Mouse (Mus musculus) gastrocnemius, adult 18-20 months (tissue): Measurements from ENCODE around the gene Ankrd54. TPM values are rescaled to one million over a fixed set of nuclear protein-coding genes. Genes with fewer than 3 reads are reported as not detected.
"Not testable (repeated sequence)": the region's sequence is repeated elsewhere in the genome, so short reads cannot be mapped to it uniquely, and the experiment has no call there.

Experiments
- DNase-seq: peaks from one replicate; pipeline ENCODE4 v3.0.0; 2021; ENCODE audit warnings: low spot score
- total RNA-seq, 2 experiments: library from RNA; stranded (reverse); gene quantifications; 2 replicates each; pipeline ENCODE4 v1.2.3; 2021

The Ankrd54 gene
- total RNA-seq, 2 experiments from 2014 or later = 4.1 to 4.5 TPM

DNA sequence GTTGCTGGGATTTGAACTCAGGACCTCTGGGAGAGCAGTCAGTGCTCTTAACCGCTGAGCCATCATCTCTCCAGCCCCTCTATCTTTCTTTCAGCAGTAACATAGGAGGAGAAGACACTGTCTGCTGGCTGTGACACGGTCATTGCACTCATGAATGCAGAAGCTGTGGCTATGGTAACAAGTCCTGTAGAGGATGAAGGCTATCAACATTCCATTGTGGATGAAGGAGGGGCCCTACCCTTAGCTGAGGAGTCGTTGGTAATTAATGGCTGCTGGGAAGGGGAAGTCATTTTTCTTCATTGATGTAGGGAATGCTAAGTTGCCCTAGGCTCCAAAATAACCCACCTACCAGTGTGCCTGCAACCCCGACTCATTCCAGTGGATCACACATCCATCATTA is 44.5 kb downstream of the Ankrd54 start:
- DNase-seq = no peak

DNA sequence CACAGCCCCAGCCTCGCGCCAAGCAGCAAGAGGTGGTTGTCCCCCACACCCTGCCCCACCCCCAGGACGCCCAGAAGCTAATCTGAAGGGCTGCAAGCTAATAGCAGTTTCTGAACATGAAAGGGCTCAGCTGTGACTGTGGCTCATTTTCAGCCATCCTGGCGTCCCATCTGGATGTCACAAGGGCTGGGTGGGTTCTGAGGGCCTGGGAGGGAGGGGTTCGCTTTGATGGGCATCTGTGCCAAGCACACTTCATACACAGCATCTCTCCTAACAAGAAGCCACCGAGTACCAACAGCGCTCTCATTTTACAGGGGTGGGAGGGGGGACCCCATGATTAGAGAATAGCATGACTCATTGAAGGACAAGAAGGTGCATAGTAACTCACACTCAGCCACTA is 49.3 kb downstream of the Ankrd54 start:
- DNase-seq = no peak

DNA sequence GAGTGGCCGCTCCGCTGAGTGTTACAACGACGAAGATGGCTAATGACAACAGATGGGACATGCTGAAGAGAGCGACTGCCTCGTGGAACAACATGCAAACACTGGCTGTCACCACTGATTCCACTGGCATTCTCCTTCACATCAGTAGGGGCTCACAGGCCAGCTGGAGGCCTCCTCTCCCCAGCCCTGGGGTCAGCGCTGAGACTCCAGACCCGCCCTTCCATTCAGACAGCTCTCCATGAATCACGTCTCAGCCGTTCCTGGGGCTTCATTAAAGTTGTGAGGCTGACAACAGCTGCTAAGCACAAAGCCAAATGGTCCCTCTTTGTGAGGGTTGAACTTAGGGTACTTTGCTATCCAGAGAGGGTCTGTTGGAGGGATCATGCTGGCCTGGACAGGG is 51.1 kb downstream of the Ankrd54 start:
- DNase-seq = no peak

DNA sequence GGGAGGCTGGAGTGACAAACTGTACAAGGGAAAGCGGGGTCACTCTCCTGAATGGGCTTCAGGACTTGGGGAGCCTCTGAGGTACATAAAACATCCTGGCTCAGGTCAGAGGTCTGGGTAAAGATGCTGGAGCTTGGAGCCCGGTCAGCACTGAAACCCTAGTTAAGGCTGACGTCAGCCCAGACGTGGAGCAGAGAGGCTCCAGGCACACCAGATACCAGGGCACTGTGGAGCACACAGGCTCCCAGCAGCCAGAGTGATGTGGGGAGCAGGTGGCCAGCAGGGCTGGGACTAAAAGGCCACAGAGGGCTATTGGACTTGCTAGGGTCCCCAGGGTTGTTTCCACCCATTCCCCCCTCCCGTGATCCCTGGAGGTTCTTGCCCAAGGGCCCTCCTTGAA is 53.0 kb downstream of the Ankrd54 start:
- no peak for DNase-seq

DNA sequence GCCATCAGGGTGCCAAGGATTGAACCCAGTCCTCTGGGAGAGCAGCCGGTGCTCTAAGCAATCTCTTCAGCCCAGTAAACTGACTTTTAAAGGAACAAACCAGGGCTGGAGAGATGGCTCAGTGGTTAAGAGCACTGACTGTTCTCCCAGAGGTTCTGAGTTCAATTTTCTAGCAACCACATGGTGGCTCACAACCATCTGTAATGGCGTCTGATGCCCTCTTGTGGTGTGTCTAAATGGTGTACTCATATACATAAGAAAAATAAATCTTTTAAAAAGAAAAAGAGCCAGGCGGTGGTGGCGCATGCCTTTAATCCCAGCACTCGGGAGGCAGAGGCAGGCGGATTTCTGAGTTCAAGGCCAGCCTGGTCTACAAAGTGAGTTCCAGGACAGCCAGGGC is 54.9 kb downstream of the Ankrd54 start:
- not testable (repeated sequence) for DNase-seq

DNA sequence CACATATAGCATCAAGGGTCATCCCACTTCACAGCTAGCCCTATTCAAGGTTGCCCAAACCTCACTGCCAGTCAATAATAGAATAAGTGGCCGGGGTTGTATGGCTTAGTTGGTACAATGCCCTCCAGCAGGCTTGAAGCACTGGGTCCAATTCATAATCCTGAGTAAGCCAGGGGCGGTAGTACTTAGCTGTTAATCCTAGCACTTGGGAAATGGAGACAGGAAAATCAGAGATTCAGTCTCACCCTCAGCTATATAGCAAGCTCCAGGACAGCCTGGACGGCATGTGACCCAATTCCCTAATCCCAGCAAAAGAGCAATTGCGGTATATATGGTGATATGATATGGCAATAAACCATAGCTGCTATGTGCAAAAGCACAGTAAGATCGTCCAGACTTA is 55.6 kb downstream of the Ankrd54 start:
- no peak for DNase-seq

DNA sequence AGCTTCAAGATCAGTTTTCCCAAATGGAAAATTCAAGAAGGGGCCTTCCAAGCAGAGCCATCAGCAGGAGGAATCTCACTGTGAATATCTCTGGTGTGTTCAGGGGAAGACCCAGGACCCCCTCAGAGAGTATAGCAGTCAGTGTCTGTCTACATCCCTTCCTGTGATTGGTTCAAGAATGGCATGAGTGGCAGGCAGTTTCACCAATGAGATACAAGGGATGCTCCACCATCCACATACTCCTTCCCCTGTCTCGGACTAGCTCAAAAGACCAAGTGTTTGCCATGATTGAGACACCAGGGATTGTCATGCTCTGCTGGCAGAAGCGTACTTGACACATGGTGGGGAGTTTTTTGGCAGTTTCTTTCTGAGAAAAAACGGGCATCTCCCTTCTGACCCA is 56.1 kb downstream of the Ankrd54 start:
- no peak for DNase-seq

DNA sequence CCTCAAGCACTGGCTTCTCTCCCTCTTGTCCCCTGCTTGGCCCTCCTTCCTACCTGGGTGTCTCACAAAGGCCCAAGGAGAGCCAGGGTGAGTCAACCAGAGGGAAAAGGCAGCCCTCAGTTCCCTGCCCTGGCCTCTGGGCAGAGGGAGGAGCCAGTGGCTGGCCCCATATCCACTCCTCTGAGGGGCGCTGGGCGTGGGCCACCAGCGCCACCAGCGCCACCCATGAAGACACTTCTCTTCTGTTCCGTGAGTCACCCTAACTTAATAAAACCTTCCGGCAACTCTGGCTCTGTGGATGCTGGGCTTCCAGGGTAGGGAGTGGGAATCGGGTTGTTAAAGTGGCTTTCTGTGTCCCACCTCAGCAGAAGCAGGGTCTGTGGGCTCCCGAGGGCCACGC is 57.1 kb downstream of the Ankrd54 start:
- DNase-seq = no peak

Other genes with a start within 250 kb of the Ankrd54 start
- gene Cdc42ep1, start 220.3 kb downstream of the Ankrd54 start, total RNA-seq = 1 to 10 TPM; 5.2 to 9.5 TPM
- gene Lgals2, start 207.4 kb downstream of the Ankrd54 start, total RNA-seq = not detected
- gene Gga1, start 185.7 kb downstream of the Ankrd54 start, total RNA-seq = 10 to 100 TPM; 42.8 to 46.6 TPM
- not detected for gene Gm49510, start 163.2 kb downstream of the Ankrd54 start, total RNA-seq
- gene Sh3bp1, start 163.1 kb downstream of the Ankrd54 start, total RNA-seq = 1 to 10 TPM; 1.0 to 1.9 TPM
- gene Pdxp, start 149.0 kb downstream of the Ankrd54 start, total RNA-seq = 1 to 10 TPM; 1.3 to 1.9 TPM
- 100 to 1,000 TPM; 229 to 364 TPM for gene Lgals1, start 136.2 kb downstream of the Ankrd54 start, total RNA-seq
- gene Nol12, start 128.0 kb downstream of the Ankrd54 start, total RNA-seq = 10 to 100 TPM; 26.4 to 29.1 TPM
- 10 to 100 TPM; 38.8 to 40.7 TPM for gene Triobp, start 115.2 kb downstream of the Ankrd54 start, total RNA-seq
- 10 to 100 TPM; 74.4 to 86.9 TPM for gene H1f0, start 34.4 kb downstream of the Ankrd54 start, total RNA-seq
- not detected for gene Galr3, start 21.0 kb downstream of the Ankrd54 start, total RNA-seq
- 10 to 100 TPM; 52.6 to 54.1 TPM for gene Eif3l, start 12.3 kb upstream of the Ankrd54 start, total RNA-seq
- 10 to 100 TPM; 10.3 to 10.8 TPM for gene Micall1, start 46.0 kb upstream of the Ankrd54 start, total RNA-seq
- 10 to 100 TPM; 69.3 to 76.8 TPM for gene Polr2f, start 78.1 kb upstream of the Ankrd54 start, total RNA-seq
- 1 to 10 TPM; 1.1 to 1.2 TPM for gene 1700088E04Rik, start 78.4 kb upstream of the Ankrd54 start, total RNA-seq
- gene Sox10, start 102.3 kb upstream of the Ankrd54 start, total RNA-seq = 1 to 10 TPM; 1.0 to 1.3 TPM
- gene Pick1, start 166.3 kb upstream of the Ankrd54 start, total RNA-seq = 10 to 100 TPM; 33.7 to 34.8 TPM
- under 1 TPM; 0.55 to 0.69 TPM for gene Gm49486, start 166.5 kb upstream of the Ankrd54 start, total RNA-seq
- gene Slc16a8, start 191.9 kb upstream of the Ankrd54 start, total RNA-seq = under 1 TPM; 0.53 to 0.69 TPM
- gene Baiap2l2, start 222.6 kb upstream of the Ankrd54 start, total RNA-seq = 1 to 10 TPM; 2.3 to 4.5 TPM